Mouse (Mus musculus) lung, embryonic 16.5 days (tissue): ENCODE data around the gene Gcsam. TPM values are rescaled to one million over a fixed set of nuclear protein-coding genes. Genes with fewer than 3 reads are reported as not detected.

Experiments used
- ATAC-seq: fragments of 200-750 bp; cut with Nextera tagmentation; 2 replicates; pipeline ENCODE4 v1.8.0; 2017; ENCODE audit warnings: low read depth, mild to moderate bottlenecking, moderate library complexity
- H3K27ac ChIP-seq: fragments of 300-500 bp; sonication (generic); 2 replicates; pipeline ENCODE4 v1.5.1; 2014; ENCODE audit warnings: mild to moderate bottlenecking, control low read depth, low read length
- H3K27me3 ChIP-seq: fragments of 300-500 bp; sonication (generic); 2 replicates; pipeline ENCODE4 v1.6.1; 2014; ENCODE audit warnings: low read depth, low read length, mixed read lengths; ENCODE audit not compliant: control insufficient read depth, insufficient read depth
- H3K36me3 ChIP-seq: fragments of 300-500 bp; sonication (generic); 2 replicates; pipeline ENCODE4 v1.6.1; 2014; ENCODE audit warnings: low read length; ENCODE audit not compliant: control insufficient read depth, insufficient read depth
- H3K4me1 ChIP-seq: fragments of 300-500 bp; sonication (generic); replicated peaks from 2 replicates; pipeline ENCODE4 v1.6.1; 2014; ENCODE audit warnings: low read length, mixed read lengths; ENCODE audit not compliant: control insufficient read depth, insufficient read depth
- H3K4me2 ChIP-seq: fragments of 300-500 bp; sonication (generic); 2 replicates; pipeline ENCODE4 v1.6.1; 2014; ENCODE audit warnings: low read depth, low read length, control low read depth
- H3K4me3 ChIP-seq: fragments of 300-500 bp; sonication (generic); 2 replicates; pipeline ENCODE4 v1.5.1; 2014; ENCODE audit warnings: mild to moderate bottlenecking, low read length, control low read depth
- H3K9ac ChIP-seq: fragments of 300-500 bp; sonication (generic); 2 replicates; pipeline ENCODE4 v1.6.1; 2014; ENCODE audit warnings: low read length, control low read depth
- H3K9me3 ChIP-seq: fragments of 300-500 bp; sonication (generic); 2 replicates; pipeline ENCODE4 v1.6.1; 2016; ENCODE audit warnings: low read length; ENCODE audit not compliant: control insufficient read depth
- WGBS: fragments of 180-500 bp; shearing (Covaris S2); extraction: QIAGEN DNeasy Blood & Tissue Kit; methylation state at CpG from one replicate; pipeline ENCODE4 v1.1.7; 2014; 5-methylcytosine and 5-hydroxymethylcytosine counted together
- polyA plus RNA-seq: library from polyadenylated mRNA; unstranded; fragments of >200 nt; fragmentation: Nextera tagmentation; extraction: Ambion mirVana; gene quantifications from 2 replicates; pipeline ENCODE4 v1.2.1, GENCODE M21; 2015

The Gcsam gene
- polyA plus RNA-seq, 1 experiment from 2014 or later: 0.08 TPM

- no peaks in the 10 kb centered on the region for H3K36me3 ChIP-seq
- no peak overlapping the region for H3K9ac ChIP-seq
- peaks cover 9% of the 10 kb centered on the region for H3K4me1 ChIP-seq
- no peak overlapping the region for H3K4me2 ChIP-seq
- no peak overlapping the region for H3K27ac ChIP-seq
- no peak for ATAC-seq
- H3K4me3 ChIP-seq: no peak overlapping the region
- no peaks in the 10 kb centered on the region for H3K9me3 ChIP-seq
- H3K27me3 ChIP-seq: peaks cover 3% of the 10 kb centered on the region
- 68% methylated on average over 1 of the region's 1 CpGs for WGBS
These were observed 48.1 kb downstream of the Gcsam start for GRCm38 (mm10) chr16:45658248-45658647.

GRCm38 (mm10) chr16:45659596-45659995 lies 49.4 kb downstream of the Gcsam start:
- Histone ChIP-seq H3K4me1 (no peaks in the 10 kb centered on the region), H3K36me3 (no peaks in the 10 kb centered on the region), H3K9ac (no peak overlapping the region), H3K27me3 (peaks cover 2% of the 10 kb centered on the region), H3K27ac (no peak overlapping the region), H3K4me3 (no peak overlapping the region), H3K9me3 (no peaks in the 10 kb centered on the region), H3K4me2 (no peak overlapping the region)
- WGBS: 84% methylated on average over 4 of the region's 4 CpGs
- ATAC-seq: no peak

DNA sequence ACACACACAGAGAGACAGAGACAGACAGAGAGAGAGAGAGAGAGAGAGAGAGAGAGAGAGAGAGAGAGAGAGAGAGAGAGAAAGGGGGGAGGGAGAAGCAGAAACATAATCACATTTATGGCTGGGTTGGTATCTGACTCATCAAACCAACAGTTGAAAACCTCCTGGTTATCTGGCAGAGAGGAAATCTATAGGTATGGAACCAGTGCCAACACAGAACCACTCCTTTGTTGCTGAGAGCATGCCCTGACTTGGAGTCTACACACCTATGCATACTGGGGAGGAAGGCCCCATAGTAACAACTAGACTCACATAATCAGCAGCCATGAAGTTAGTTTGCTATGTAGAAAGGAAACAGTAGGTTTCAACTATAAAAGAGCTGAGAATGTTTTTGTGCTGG lies 52.2 kb downstream of the Gcsam start:
- no peak overlapping the region for H3K9ac ChIP-seq
- no peak overlapping the region for H3K4me2 ChIP-seq
- H3K9me3 ChIP-seq: no peaks in the 10 kb centered on the region
- no peak overlapping the region for H3K4me3 ChIP-seq
- no peak overlapping the region for H3K27ac ChIP-seq
- no peaks in the 10 kb centered on the region for H3K27me3 ChIP-seq
- no peaks in the 10 kb centered on the region for H3K4me1 ChIP-seq
- no peak for ATAC-seq
- H3K36me3 ChIP-seq: no peaks in the 10 kb centered on the region

DNA sequence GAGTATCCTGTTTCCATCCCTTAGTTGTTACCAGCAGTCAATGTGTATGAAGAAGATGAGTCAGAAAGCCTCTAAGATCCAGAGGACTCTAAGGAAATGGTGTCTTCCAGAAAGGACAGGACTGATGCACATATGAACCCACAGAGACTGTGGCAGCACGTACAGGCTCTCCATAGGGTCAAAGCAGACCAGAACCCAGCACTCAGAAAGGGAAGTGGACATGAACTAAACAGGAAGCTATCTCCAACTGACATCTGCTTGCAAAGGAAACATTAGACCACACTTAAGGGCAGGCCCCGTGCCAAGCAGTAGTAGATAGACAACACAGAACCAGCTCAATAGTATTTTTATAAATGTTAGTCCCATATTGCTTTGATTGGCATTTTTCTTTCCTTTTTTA lies 56.0 kb downstream of the Gcsam start:
- Histone ChIP-seq H3K4me2 (no peak overlapping the region), H3K9ac (no peak overlapping the region), H3K27ac (no peak overlapping the region), H3K9me3 (no peaks in the 10 kb centered on the region), H3K4me1 (no peaks in the 10 kb centered on the region), H3K4me3 (no peak overlapping the region), H3K27me3 (no peaks in the 10 kb centered on the region), H3K36me3 (no peaks in the 10 kb centered on the region)
- 0 out of 2 replicates have a peak, but pooled peaks have one; percentile 31 for ATAC-seq
- 55% methylated on average over 2 of the region's 2 CpGs for WGBS

GRCm38 (mm10) chr16:45668178-45668577 lies 58.0 kb downstream of the Gcsam start:
- no peaks in the 10 kb centered on the region for H3K4me1 ChIP-seq
- H3K27ac ChIP-seq: no peak overlapping the region
- H3K4me3 ChIP-seq: no peak overlapping the region
- WGBS: 53% methylated on average over 3 of the region's 3 CpGs
- H3K27me3 ChIP-seq: no peaks in the 10 kb centered on the region
- H3K36me3 ChIP-seq: no peaks in the 10 kb centered on the region
- no peak overlapping the region for H3K4me2 ChIP-seq
- no peak overlapping the region for H3K9ac ChIP-seq
- H3K9me3 ChIP-seq: no peaks in the 10 kb centered on the region
- ATAC-seq: no peak

DNA sequence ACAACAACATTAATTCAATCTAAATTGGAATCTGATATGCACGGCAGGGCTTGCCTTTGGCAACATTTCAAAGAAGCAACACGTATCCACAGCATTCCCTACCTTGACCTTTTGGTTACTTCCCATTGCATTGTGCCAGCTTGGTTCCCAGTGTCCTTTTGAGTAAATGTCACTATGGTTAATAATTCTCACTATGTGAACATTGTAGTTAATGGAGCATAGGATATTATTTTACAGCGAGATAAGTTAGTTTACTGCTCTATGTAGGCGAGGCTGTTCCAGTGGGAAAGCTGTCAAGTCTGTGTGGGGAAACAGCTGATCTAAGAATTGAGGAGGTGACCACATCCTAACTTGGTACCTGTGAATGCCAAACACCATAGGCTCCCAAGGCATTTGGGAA lies 59.8 kb downstream of the Gcsam start:
- no peaks in the 10 kb centered on the region for H3K4me1 ChIP-seq
- no peaks in the 10 kb centered on the region for H3K9me3 ChIP-seq
- WGBS: 58% methylated on average over 4 of the region's 4 CpGs
- H3K9ac ChIP-seq: no peak overlapping the region
- ATAC-seq: no peak
- no peaks in the 10 kb centered on the region for H3K27me3 ChIP-seq
- H3K36me3 ChIP-seq: no peaks in the 10 kb centered on the region
- no peak overlapping the region for H3K4me2 ChIP-seq
- H3K27ac ChIP-seq: no peak overlapping the region
- H3K4me3 ChIP-seq: no peak overlapping the region

Other genes with a start within 250 kb of the Gcsam start
- gene Cd200, start 201.3 kb upstream of the Gcsam start, polyA plus RNA-seq: 80.1 and 82.9 TPM in 2 replicates
- not detected in 2 replicates for gene Gm609, start 117.4 kb upstream of the Gcsam start, polyA plus RNA-seq
- gene Gm17783, start 78.3 kb upstream of the Gcsam start, polyA plus RNA-seq: 0.14 TPM in 1 of 2 replicates, not detected in the other
- gene Slc9c1, start 75.1 kb upstream of the Gcsam start, polyA plus RNA-seq: not detected in 2 replicates
- 0.25 and 0.29 TPM in 2 replicates for gene BC016579, start 43.7 kb downstream of the Gcsam start, polyA plus RNA-seq
- not detected in 2 replicates for gene Tmprss7, start 83.3 kb downstream of the Gcsam start, polyA plus RNA-seq
- 3.5 and 4.2 TPM in 2 replicates for gene Tagln3, start 114.2 kb downstream of the Gcsam start, polyA plus RNA-seq
- gene Abhd10, start 132.6 kb downstream of the Gcsam start, polyA plus RNA-seq: 31.9 and 37.0 TPM in 2 replicates